Mouse (Mus musculus) lung, postnatal 0 days (tissue): ENCODE measurements around the gene Jakmip3.

ENCODE experiments used
- CTCF ChIP-seq: IDR thresholded peaks from 2 replicates; pipeline ENCODE4 v1.5.1; 2016; ENCODE audit warnings: antibody characterized with exemption, mild to moderate bottlenecking
- EP300 ChIP-seq: IDR thresholded peaks from 2 replicates; pipeline ENCODE4 v1.6.1; 2016; ENCODE audit warnings: antibody characterized with exemption, mild to moderate bottlenecking, control low read depth

DNA sequence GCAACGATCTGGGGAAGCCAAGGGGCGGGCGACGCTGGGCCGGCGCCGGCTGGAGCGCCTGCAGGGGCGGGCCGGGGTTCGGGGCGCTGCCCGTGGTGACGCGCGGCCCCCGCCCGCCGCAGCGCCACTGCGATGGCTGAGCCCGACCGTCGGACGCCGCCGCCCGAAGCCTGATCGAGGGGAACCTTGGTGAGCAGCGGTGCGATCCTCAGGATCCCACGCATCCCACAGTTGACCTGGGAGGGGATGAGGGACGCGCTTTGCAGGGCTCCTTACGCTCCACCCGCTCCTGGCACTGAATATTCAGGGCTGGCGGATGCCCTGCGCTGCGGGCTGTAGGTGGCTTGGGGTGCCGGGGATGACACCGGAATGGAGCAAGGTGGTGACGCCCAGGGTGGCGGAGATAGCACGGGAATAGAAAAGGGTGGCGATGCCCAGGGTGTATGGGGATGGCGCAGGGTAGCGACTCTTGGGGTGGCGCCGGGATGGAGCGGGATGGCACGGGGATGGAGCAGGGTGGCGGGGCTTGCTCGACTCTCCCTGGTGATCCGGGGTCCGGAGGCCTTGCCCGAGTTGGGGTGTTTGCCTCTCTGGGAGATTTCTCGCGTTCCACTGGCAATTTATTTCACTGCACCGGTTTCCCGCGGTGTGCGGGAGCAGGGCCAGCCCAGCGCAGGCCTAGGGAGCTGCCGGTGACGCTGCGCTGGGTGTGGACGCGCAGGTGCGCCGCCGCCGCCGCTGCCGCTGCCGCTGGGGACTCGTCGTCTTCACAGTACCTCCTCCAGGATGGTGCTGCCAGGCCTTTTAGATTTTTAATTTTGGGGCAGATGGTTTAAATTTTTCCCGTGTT, at the start of gene Jakmip3:
- TF ChIP-seq CTCF: no peak
- no peak for TF ChIP-seq EP300
